Mouse (Mus musculus) liver, embryonic 14.5 days (tissue): ENCODE measurements around the gene Serpinb1b.

Experiments
- CTCF ChIP-seq: IDR thresholded peaks from 2 replicates; pipeline ENCODE4 v1.5.1; 2016; ENCODE audit warnings: antibody characterized with exemption, low read depth, control low read depth
- EP300 ChIP-seq: IDR thresholded peaks from 2 replicates; pipeline ENCODE4 v1.6.1; 2016; ENCODE audit warnings: antibody characterized with exemption, low read depth

- TF ChIP-seq CTCF = no peak
- no peak for TF ChIP-seq EP300
Observed at GRCm38 (mm10) chr13:33043542-33043941, 34.8 kb upstream of the Serpinb1b start.
